Mouse (Mus musculus) kidney, postnatal 0 days (tissue): Measurements from ENCODE around the gene Flrt1. TPM values are rescaled to one million over a fixed set of nuclear protein-coding genes. Genes with fewer than 3 reads are reported as not detected.

Experiments used
- ATAC-seq: fragments of 200-750 bp; cut with Nextera tagmentation; replicated peaks from 2 replicates; pipeline ENCODE4 v1.8.0; 2017; ENCODE audit warnings: low read depth, moderate number of reproducible peaks, moderate TSS enrichment, moderate library complexity; ENCODE audit not compliant: low FRiP score
- DNase-seq: peaks from one replicate; pipeline ENCODE4 v3.0.0-alpha.2; 2016; ENCODE audit warnings: low spot score
- H3K27ac ChIP-seq: fragments of 300-500 bp; sonication (generic); 2 replicates; pipeline ENCODE4 v1.5.1; 2014; ENCODE audit warnings: mild to moderate bottlenecking
- H3K27me3 ChIP-seq: fragments of 300-500 bp; sonication (generic); 2 replicates; pipeline ENCODE4 v1.6.1; 2014; ENCODE audit warnings: low read length, mixed read lengths; ENCODE audit not compliant: insufficient read depth
- H3K36me3 ChIP-seq: fragments of 300-500 bp; sonication (generic); 2 replicates; pipeline ENCODE4 v1.6.1; 2014; ENCODE audit warnings: low read length, mixed read lengths; ENCODE audit not compliant: insufficient read depth
- H3K4me1 ChIP-seq: fragments of 300-500 bp; sonication (generic); replicated peaks from 2 replicates; pipeline ENCODE4 v1.6.1; 2014; ENCODE audit warnings: antibody characterized with exemption, low read length, mixed read lengths; ENCODE audit not compliant: insufficient read depth
- H3K4me2 ChIP-seq: fragments of 300-500 bp; sonication (generic); 2 replicates; pipeline ENCODE4 v1.6.1; 2014; ENCODE audit warnings: mild to moderate bottlenecking, low read length, moderate library complexity, mixed read lengths
- H3K4me3 ChIP-seq: fragments of 300-500 bp; sonication (generic); replicated peaks from 2 replicates; pipeline ENCODE4 v1.5.1; 2014; ENCODE audit warnings: low read depth, low read length
- H3K9ac ChIP-seq: fragments of 300-500 bp; sonication (generic); 2 replicates; pipeline ENCODE4 v1.6.1; 2014; ENCODE audit warnings: low read depth, low read length
- H3K9me3 ChIP-seq: fragments of 300-500 bp; sonication (generic); replicated peaks from 2 replicates; pipeline ENCODE4 v1.6.1; 2016; ENCODE audit warnings: low read length, inconsistent platforms, mixed read lengths
- CTCF ChIP-seq: IDR thresholded peaks from 2 replicates; pipeline ENCODE4 v1.5.1; 2016; ENCODE audit warnings: antibody characterized with exemption, low read depth, mild to moderate bottlenecking, moderate library complexity
- WGBS: fragments of 180-500 bp; shearing (Covaris S2); extraction: QIAGEN DNeasy Blood & Tissue Kit; methylation state at CpG from one replicate; pipeline ENCODE4 v1.1.7; 2014; 5-methylcytosine and 5-hydroxymethylcytosine counted together
- polyA plus RNA-seq: library from polyadenylated mRNA; unstranded; fragments of >200 nt; fragmentation: Nextera tagmentation; extraction: Ambion mirVana; gene quantifications from 2 replicates; pipeline ENCODE4 v1.2.1, GENCODE M21; 2015

Flrt1 gene
- polyA plus RNA-seq, 1 experiment from 2014 or later = 4.8 TPM

DNA sequence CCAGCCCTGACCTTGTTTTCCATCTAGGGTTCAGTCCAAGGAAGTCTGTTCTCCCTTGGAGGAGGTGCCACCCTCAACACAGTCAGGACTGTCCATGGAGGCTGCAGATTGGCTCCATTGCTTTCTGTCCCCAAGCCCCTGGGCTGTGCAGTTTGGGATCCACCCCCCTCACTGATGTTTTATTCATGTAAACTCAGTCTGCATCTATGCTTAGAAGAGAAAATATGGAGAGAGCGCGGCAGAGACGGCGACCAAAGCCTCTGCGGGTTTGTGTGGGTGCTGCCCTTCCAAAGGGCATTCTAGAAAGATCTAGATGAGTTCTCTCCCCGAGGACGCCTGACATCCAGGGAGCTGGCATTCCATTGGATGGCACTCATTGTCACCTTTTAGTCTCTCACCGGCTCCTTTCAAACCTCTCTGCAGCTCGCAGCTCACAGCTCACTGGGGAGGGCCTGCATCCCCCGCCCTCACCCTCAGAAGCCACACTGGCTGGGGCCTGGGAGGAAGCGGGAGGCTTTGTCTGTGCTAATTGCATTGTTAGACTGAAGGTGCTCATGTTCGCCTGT, 35.4 kb upstream of the Flrt1 start:
- H3K27me3 ChIP-seq = peaks cover 21% of the 10 kb centered on the region
- peaks cover 34% of the 10 kb centered on the region for H3K4me1 ChIP-seq

DNA sequence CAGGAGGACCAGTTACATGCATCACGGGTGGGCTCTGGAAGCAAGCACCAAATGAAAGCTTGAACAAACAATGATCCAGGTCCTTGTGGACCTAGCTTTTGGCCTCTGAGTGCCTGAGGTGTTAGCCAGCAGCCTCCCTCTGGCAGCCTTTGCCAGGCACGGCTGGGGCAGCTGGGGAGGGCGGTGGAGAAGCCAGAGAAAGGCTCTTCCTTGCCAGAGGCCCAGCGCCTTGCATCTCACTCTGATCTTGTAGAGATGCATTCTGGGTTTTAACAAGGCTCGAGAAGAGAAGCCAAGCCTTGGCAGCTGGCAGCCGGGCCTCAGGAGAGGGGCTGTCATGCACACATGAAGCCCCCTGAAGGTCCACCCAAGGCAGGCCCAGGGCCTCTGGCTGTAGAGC, 34.8 kb upstream of the Flrt1 start:
- TF ChIP-seq CTCF = no peak
- H3K27me3 ChIP-seq = peaks cover 16% of the 10 kb centered on the region
- H3K9ac ChIP-seq = no peak overlapping the region
- H3K4me1 ChIP-seq = peaks cover 38% of the 10 kb centered on the region
- ATAC-seq = no peak
- H3K9me3 ChIP-seq = no peaks in the 10 kb centered on the region
- no peak overlapping the region for H3K27ac ChIP-seq
- H3K4me3 ChIP-seq = no peak overlapping the region
- 79% methylated on average over 6 of the region's 6 CpGs for WGBS
- DNase-seq = no peak
- no peaks in the 10 kb centered on the region for H3K36me3 ChIP-seq
- H3K4me2 ChIP-seq = no peak overlapping the region

More for the DNA sequence above, 35.4 kb upstream of the Flrt1 start:
- Histone ChIP-seq H3K27ac (no peak overlapping the region), H3K36me3 (no peaks in the 10 kb centered on the region), H3K9me3 (no peaks in the 10 kb centered on the region), H3K4me3 (no peak overlapping the region), H3K4me2 (no peak overlapping the region), H3K9ac (no peak overlapping the region)
- TF ChIP-seq CTCF = no peak
- WGBS = 64% methylated on average over 12 of the region's 12 CpGs
- DNase-seq (no peak), ATAC-seq (no peak)

DNA sequence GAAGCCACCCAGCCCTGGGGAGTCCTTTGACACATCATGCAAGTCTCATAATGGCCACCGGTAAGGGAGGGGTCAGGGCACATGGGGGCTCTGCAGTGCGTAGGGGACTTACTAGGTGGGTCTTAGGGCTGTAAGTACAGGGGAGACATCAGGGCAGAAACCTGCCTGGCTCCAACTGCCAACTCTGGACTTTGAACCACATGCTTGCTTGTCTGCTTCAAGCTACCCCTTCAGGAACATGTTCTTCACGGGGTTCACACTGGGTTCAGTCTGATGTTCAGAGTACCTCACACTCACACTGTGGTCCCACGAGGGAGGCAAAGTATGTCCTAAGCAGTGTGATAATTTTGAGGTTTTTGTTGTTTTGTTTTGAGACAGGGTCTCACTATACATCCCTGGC, 33.8 kb upstream of the Flrt1 start:
- Histone ChIP-seq H3K4me1 (peaks cover 47% of the 10 kb centered on the region), H3K4me3 (no peak overlapping the region)
- 51% methylated on average over 4 of the region's 4 CpGs for WGBS

DNA sequence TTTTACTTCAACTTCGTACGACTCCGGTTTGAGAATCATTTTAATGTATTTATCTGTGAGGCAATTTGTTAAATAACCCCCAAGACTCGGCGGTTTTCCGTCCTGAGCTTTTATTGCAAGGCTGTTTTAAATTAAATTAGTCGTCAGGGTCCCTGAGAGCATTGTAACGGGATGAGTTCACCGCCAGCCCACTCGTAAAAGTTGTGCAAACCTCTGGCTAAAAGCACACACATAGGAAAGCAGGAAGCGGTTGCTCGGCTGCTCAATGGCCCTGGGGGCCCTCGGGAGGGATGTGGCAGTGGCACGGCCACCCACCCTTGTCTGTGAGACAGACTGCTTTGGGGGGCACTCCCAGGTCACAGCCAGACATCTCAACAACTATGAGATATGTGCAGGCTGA, 32.8 kb upstream of the Flrt1 start:
- WGBS = 20% methylated on average over 14 of the region's 14 CpGs
- ATAC-seq = no peak
- H3K9ac ChIP-seq = no peak overlapping the region
- no peak overlapping the region for H3K4me2 ChIP-seq
- DNase-seq = no peak
- peaks cover 9% of the 10 kb centered on the region; the same call in 1 of the 2 replicates for H3K27me3 ChIP-seq
- H3K9me3 ChIP-seq = no peaks in the 10 kb centered on the region
- TF ChIP-seq CTCF = no peak
- no peak overlapping the region for H3K4me3 ChIP-seq
- no peaks in the 10 kb centered on the region for H3K36me3 ChIP-seq
- no peak overlapping the region for H3K27ac ChIP-seq
- H3K4me1 ChIP-seq = peaks cover 45% of the 10 kb centered on the region

More for the DNA sequence above, 33.8 kb upstream of the Flrt1 start:
- H3K9me3 ChIP-seq = no peaks in the 10 kb centered on the region
- no peak overlapping the region for H3K9ac ChIP-seq
- no peak overlapping the region for H3K27ac ChIP-seq
- ATAC-seq = no peak
- H3K27me3 ChIP-seq = peaks cover 9% of the 10 kb centered on the region; the same call in 1 of the 2 replicates
- H3K4me2 ChIP-seq = no peak overlapping the region
- DNase-seq = no peak
- H3K36me3 ChIP-seq = no peaks in the 10 kb centered on the region
- no peak for TF ChIP-seq CTCF

DNA sequence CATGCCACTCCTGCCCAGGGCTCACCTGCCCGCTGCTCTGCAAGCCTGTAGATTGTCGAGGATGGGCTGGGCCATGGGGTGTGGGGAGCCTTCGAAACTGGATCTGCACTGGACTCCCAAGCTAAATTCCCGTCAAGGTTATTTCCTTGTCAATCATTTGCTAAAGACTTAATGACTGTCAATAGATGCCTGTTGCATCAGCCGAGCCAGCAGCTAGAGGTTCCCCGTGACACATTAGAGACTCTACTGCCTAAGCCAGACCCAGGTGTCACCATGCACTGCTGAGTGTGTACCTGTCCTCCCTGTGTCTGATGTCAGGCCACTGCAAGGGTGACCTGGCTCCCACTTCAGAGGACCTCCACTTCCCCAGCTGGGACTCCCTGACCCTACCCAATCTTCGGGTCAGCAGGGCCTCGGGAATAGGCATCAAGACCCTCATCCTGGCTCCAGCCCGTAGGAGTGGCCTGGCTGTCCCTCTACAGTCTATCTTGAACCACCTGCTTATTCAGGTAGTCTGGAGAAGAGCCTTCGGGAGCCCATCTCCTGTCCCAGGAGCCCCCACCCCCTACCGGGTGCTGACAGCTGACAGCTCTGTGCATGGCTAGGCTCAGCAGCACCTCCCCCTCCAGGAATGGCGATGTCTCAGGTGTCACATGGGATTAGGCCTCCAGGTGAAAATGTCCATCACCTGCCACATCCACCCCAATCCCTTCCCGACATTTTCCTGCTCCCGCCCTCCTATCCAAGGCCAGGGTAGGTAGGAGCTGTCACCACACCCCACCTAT, 31.4 kb upstream of the Flrt1 start:
- H3K27ac ChIP-seq = peak overlapping the region; percentile 86
- 35% methylated on average over 14 of the region's 14 CpGs for WGBS
- H3K4me2 ChIP-seq = peak overlapping the region; percentile 13; the same call in 1 of the 2 replicates
- no peaks in the 10 kb centered on the region for H3K36me3 ChIP-seq
- H3K9ac ChIP-seq = peak overlapping the region; percentile 36; the same call in 1 of the 2 replicates
- peaks cover 9% of the 10 kb centered on the region; the same call in 1 of the 2 replicates for H3K27me3 ChIP-seq
- DNase-seq (peak; percentile 55), ATAC-seq (peak; percentile 59)
- H3K4me1 ChIP-seq = peaks cover 42% of the 10 kb centered on the region
- peak; percentile 16; the same call in 1 of the 2 replicates for TF ChIP-seq CTCF
- no peak overlapping the region for H3K4me3 ChIP-seq
- no peaks in the 10 kb centered on the region for H3K9me3 ChIP-seq

DNA sequence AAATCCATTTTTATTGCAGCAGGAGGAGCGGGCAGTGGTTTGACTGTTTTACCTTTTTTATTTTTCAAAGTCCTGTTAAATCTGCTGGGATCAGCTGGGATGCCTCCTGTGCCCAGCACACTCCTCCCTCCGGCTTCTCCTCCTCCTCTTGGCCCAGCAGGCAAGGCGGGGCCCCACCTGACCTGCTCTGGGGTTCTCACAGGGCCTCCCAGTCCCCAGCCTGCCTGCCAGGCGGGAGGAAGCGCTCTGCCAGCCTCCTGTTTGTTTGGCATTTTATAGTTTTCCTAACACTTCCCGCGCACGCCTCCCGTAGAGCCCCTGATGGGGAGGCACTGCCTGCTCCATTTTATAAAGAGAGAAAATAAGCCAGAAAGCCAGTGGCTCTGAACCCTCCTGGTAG, 30.5 kb upstream of the Flrt1 start:
- Histone ChIP-seq H3K9ac (peak overlapping the region; percentile 36; the same call in 1 of the 2 replicates), H3K27ac (peak overlapping the region; percentile 86), H3K9me3 (no peaks in the 10 kb centered on the region), H3K36me3 (no peaks in the 10 kb centered on the region), H3K27me3 (peaks cover 9% of the 10 kb centered on the region; the same call in 1 of the 2 replicates), H3K4me1 (peaks cover 36% of the 10 kb centered on the region), H3K4me3 (no peak overlapping the region), H3K4me2 (peak overlapping the region; percentile 11; the same call in 1 of the 2 replicates)
- 14% methylated on average over 9 of the region's 9 CpGs for WGBS
- TF ChIP-seq CTCF = no peak
- ATAC-seq (peak; percentile 78), DNase-seq (peak; percentile 78)
